Mouse (Mus musculus): ENCODE data around the gene Rin1.

DNA sequence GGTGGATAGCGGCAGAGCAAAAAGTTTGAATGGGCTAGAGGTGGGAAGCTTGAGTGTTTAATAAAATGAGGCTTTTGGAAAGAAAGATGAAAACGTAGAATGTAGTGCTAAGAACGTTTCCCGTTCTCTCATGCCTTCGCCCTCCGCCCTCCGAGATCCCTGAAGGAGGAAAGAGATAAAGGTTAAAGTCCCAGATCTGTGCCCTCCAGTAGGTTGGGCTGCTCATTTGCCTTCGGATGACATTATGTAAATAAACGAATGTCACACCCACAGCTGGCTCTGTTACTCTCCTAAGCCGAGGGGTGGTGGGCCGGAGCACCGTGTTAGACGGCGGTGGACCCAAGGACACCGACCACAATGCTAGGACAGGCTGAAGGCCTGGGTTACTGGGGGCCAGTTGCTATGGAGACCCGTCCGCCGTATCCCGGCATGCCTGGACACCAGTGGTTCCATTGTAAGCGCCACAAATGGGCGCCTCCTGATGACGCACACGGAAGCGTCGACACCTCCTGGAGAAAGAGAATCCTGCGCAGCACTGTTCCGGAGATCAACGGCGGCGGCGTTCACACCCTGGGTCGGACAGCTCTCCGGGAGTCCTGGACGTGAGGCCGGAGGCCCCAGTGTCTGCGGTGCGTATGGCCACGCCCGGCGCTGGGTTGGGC, 9.3 kb upstream of the Rin1 start, which contains the start of gene Brms1:
- TF ChIP-seq CTCF (IDR thresholded peaks at IDR 0.05; ENCODE audit: insufficient read depth, low read length) (no peak), POLR2A (IDR thresholded peaks at IDR 0.05; ENCODE audit: borderline replicate concordance, extremely low read depth, low read depth, low read length) (peak; percentile 82; the same call in 1 of the 2 replicates)

Measured in lung, adult 2 months (tissue).